Mouse (Mus musculus) stomach, embryonic 14.5 days (tissue): ENCODE results near the gene Gm11027. TPM values are rescaled to one million over a fixed set of nuclear protein-coding genes. Genes with fewer than 3 reads are reported as not detected.
A peak's percentile ranks its signal among the peaks of the same experiment; 100 is the strongest.
"Not testable (repeated sequence)": the region's sequence is repeated elsewhere in the genome, so short reads cannot be mapped to it uniquely, and the experiment has no call there.

ENCODE experiments used
- ATAC-seq: fragments of 200-750 bp; cut with Nextera tagmentation; 2 replicates; pipeline ENCODE4 v1.8.0; 2017; ENCODE audit warnings: low read depth, moderate TSS enrichment; ENCODE audit not compliant: insufficient number of reproducible peaks, insufficient read depth, low FRiP score
- H3K27ac ChIP-seq: fragments of 300-500 bp; sonication (generic); 2 replicates; pipeline ENCODE4 v1.5.1; 2014; ENCODE audit warnings: mild to moderate bottlenecking, low read length, moderate library complexity, mixed read lengths
- H3K27me3 ChIP-seq: fragments of 300-500 bp; sonication (generic); 2 replicates; pipeline ENCODE4 v1.6.1; 2014; ENCODE audit warnings: low read length, control low read depth, mixed read lengths; ENCODE audit not compliant: control insufficient read depth, insufficient read depth
- H3K36me3 ChIP-seq: fragments of 300-500 bp; sonication (generic); 2 replicates; pipeline ENCODE4 v1.6.1; 2014; ENCODE audit warnings: mild to moderate bottlenecking, control low read depth, low read length, moderate library complexity, mixed read lengths; ENCODE audit not compliant: control insufficient read depth, insufficient read depth
- H3K4me1 ChIP-seq: fragments of 300-500 bp; sonication (generic); 2 replicates; pipeline ENCODE4 v1.6.1; 2014; ENCODE audit warnings: low read length, control low read depth, mixed read lengths; ENCODE audit not compliant: control insufficient read depth, insufficient read depth
- H3K4me2 ChIP-seq: fragments of 300-500 bp; sonication (generic); replicated peaks from 2 replicates; pipeline ENCODE4 v1.6.1; 2014; ENCODE audit warnings: low read depth, low read length, control low read depth
- H3K4me3 ChIP-seq: fragments of 300-500 bp; sonication (generic); 2 replicates; pipeline ENCODE4 v1.5.1; 2014; ENCODE audit warnings: low read depth, low read length, control low read depth
- H3K9ac ChIP-seq: fragments of 300-500 bp; sonication (generic); replicated peaks from 2 replicates; pipeline ENCODE4 v1.6.1; 2014; ENCODE audit warnings: low read depth, mild to moderate bottlenecking, control low read depth, low read length, moderate library complexity, mixed read lengths
- H3K9me3 ChIP-seq: fragments of 300-500 bp; sonication (generic); 2 replicates; pipeline ENCODE4 v1.6.1; 2016; ENCODE audit warnings: low read depth, low read length, control low read depth; ENCODE audit not compliant: control insufficient read depth
- WGBS: fragments of 180-500 bp; shearing (Covaris S2); extraction: QIAGEN DNeasy Blood & Tissue Kit; methylation state at CpG from one replicate; pipeline ENCODE4 v1.1.7; 2014; 5-methylcytosine and 5-hydroxymethylcytosine counted together
- polyA plus RNA-seq: library from polyadenylated mRNA; unstranded; fragments of >200 nt; fragmentation: Nextera tagmentation; extraction: Ambion mirVana; gene quantifications from 2 replicates; pipeline ENCODE4 v1.2.1, GENCODE M21; 2014

The Gm11027 gene
- not detected in 2 replicates for polyA plus RNA-seq

- not testable (repeated sequence) for H3K4me2 ChIP-seq, H3K27ac ChIP-seq, ATAC-seq, H3K4me3 ChIP-seq, H3K36me3 ChIP-seq, H3K27me3 ChIP-seq, H3K4me1 ChIP-seq, H3K9me3 ChIP-seq, H3K9ac ChIP-seq
- 88% methylated on average over 2 of the region's 2 CpGs for WGBS
These were observed at the start of gene Gm11027 for GRCm38 (mm10) chr12:116275086-116275485. Gm11027 (plus strand) TSS chr12:116275386.

DNA sequence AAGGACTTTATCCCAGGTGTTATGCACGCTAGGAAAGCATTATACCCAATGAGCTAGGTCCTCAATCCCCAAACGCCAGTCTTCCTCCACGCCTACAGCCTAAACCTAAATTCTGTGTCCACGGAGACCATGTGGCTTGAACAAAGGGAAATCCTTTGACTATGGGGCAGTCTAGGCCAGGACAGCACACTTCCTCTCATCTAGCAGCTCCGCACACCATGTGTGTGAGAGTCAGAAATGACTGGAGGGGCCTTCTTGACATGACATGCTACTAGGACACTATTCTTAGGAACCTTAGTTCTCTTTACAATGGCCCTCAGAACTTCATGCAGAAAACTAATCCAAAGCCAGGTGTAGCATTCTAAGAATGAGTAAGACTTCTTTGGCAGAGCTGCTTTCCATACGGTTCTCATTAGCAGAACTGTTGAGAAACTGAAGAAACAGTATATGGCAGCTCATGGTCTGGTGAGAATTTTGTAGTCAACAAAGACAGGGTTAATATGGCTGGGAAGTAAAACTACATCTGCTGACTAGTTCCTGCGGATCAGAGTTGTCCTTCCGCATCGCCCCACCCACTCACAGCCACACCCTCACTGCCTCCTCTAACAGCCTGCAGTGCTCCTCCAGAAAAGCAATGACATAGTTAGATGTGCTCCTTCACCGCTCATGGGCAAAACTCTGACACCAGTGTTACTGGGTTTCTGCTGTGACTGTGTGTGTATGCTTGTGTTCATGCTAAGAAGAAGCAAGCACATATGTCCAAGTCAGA is 48.7 kb upstream of the Gm11027 start:
- Histone ChIP-seq H3K27ac (no peak overlapping the region), H3K27me3 (no peaks in the 10 kb centered on the region), H3K4me2 (no peak overlapping the region), H3K36me3 (peaks cover 16% of the 10 kb centered on the region), H3K4me3 (no peak overlapping the region), H3K4me1 (no peaks in the 10 kb centered on the region), H3K9me3 (no peaks in the 10 kb centered on the region), H3K9ac (no peak overlapping the region)
- WGBS = 89% methylated on average over 10 of the region's 10 CpGs
- no peak for ATAC-seq

- H3K4me3 ChIP-seq = no peak overlapping the region
- H3K27ac ChIP-seq = no peak overlapping the region
- no peaks in the 10 kb centered on the region for H3K9me3 ChIP-seq
- no peak overlapping the region for H3K9ac ChIP-seq
- no peak for ATAC-seq
- no peaks in the 10 kb centered on the region for H3K4me1 ChIP-seq
- H3K4me2 ChIP-seq = no peak overlapping the region
- H3K27me3 ChIP-seq = no peaks in the 10 kb centered on the region
- H3K36me3 ChIP-seq = peaks cover 15% of the 10 kb centered on the region
- WGBS = 67% methylated on average over 3 of the region's 3 CpGs
These were observed 45.7 kb upstream of the Gm11027 start for GRCm38 (mm10) chr12:116229451-116229850.

- H3K4me2 ChIP-seq = no peak overlapping the region
- peak overlapping the region; percentile 6; the same call in 1 of the 2 replicates for H3K27ac ChIP-seq
- no peaks in the 10 kb centered on the region for H3K4me1 ChIP-seq
- H3K9ac ChIP-seq = no peak overlapping the region
- no peaks in the 10 kb centered on the region; the same call in 1 of the 2 replicates for H3K36me3 ChIP-seq
- 49% methylated on average over 12 of the region's 12 CpGs for WGBS
- H3K27me3 ChIP-seq = no peaks in the 10 kb centered on the region
- H3K9me3 ChIP-seq = no peaks in the 10 kb centered on the region
- peak; percentile 67; the same call in 1 of the 2 replicates for ATAC-seq
- no peak overlapping the region for H3K4me3 ChIP-seq
These were observed 43.6 kb upstream of the Gm11027 start for GRCm38 (mm10) chr12:116231612-116232011.

DNA sequence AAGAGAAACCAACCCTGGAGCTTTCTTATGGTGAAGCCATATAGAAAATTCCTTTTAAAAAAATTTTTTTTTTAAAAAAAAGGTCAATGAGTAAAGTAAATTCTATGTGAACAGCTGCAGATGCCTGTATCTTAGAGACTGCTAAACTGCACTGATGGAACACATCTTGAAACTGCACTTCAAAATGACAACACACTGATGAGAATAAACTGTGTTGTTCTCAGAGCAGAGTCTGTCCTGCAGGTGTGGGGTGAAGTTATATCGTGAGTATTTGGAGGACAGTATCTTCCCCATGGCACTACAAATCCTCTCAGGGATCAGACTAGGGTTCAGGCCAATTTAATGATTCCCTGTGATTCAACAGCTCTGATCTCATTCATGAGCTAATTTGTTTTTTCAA is 43.1 kb upstream of the Gm11027 start:
- H3K36me3 ChIP-seq = no peaks in the 10 kb centered on the region
- no peak overlapping the region for H3K9ac ChIP-seq
- no peaks in the 10 kb centered on the region for H3K4me1 ChIP-seq
- H3K27me3 ChIP-seq = no peaks in the 10 kb centered on the region
- no peak for ATAC-seq
- H3K27ac ChIP-seq = peak overlapping the region; percentile 6; the same call in 1 of the 2 replicates
- no peak overlapping the region for H3K4me3 ChIP-seq
- WGBS = 65% methylated on average over 1 of the region's 1 CpGs
- no peaks in the 10 kb centered on the region for H3K9me3 ChIP-seq
- H3K4me2 ChIP-seq = no peak overlapping the region

- H3K27ac ChIP-seq = no peak overlapping the region
- H3K4me3 ChIP-seq = no peak overlapping the region
- no peaks in the 10 kb centered on the region for H3K9me3 ChIP-seq
- no peak overlapping the region for H3K4me2 ChIP-seq
- H3K4me1 ChIP-seq = no peaks in the 10 kb centered on the region
- no peak for ATAC-seq
- 74% methylated on average over 4 of the region's 4 CpGs for WGBS
- H3K27me3 ChIP-seq = no peaks in the 10 kb centered on the region
- no peak overlapping the region for H3K9ac ChIP-seq
- no peaks in the 10 kb centered on the region for H3K36me3 ChIP-seq
These were observed 39.8 kb upstream of the Gm11027 start for GRCm38 (mm10) chr12:116235356-116235755.

- no peak overlapping the region for H3K27ac ChIP-seq
- no peak overlapping the region for H3K4me3 ChIP-seq
- H3K27me3 ChIP-seq = no peaks in the 10 kb centered on the region
- no peaks in the 10 kb centered on the region for H3K4me1 ChIP-seq
- H3K36me3 ChIP-seq = no peaks in the 10 kb centered on the region
- H3K9me3 ChIP-seq = no peaks in the 10 kb centered on the region
- ATAC-seq = no peak
- no peak overlapping the region for H3K4me2 ChIP-seq
- WGBS = 81% methylated on average over 3 of the region's 3 CpGs
- no peak overlapping the region for H3K9ac ChIP-seq
These were observed 38.5 kb upstream of the Gm11027 start for GRCm38 (mm10) chr12:116236658-116237057.

- Histone ChIP-seq H3K36me3 (no peaks in the 10 kb centered on the region), H3K4me3 (no peak overlapping the region), H3K9ac (no peak overlapping the region), H3K4me1 (no peaks in the 10 kb centered on the region), H3K9me3 (no peaks in the 10 kb centered on the region), H3K27ac (no peak overlapping the region), H3K4me2 (no peak overlapping the region), H3K27me3 (no peaks in the 10 kb centered on the region)
- no peak for ATAC-seq
These were observed 36.8 kb upstream of the Gm11027 start for GRCm38 (mm10) chr12:116238370-116238769.

DNA sequence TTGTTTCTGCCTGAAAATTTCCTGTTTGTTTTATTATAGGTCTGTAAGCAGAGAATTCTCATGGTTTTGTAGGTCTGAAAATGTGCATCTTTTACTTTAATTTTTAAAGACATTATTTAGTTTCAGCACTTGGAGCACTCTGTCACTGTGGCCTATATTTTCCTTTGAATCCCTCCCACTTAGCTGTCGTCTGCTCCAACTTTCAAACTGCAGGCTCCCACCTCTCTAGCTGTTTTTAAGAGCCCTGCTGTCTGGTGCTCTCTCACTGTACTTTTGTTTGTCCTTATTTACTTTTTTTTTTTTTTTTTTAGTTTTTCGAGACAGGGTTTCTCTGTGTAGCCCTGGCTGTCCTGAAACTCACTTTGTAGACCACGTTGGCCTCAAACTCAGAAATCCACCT is 36.4 kb upstream of the Gm11027 start:
- Histone ChIP-seq H3K27me3 (no peaks in the 10 kb centered on the region), H3K4me2 (no peak overlapping the region), H3K27ac (no peak overlapping the region), H3K9ac (no peak overlapping the region), H3K4me1 (no peaks in the 10 kb centered on the region), H3K4me3 (no peak overlapping the region), H3K9me3 (no peaks in the 10 kb centered on the region), H3K36me3 (no peaks in the 10 kb centered on the region)
- ATAC-seq = no peak
- 74% methylated on average over 3 of the region's 3 CpGs for WGBS
